Comparison of ENCODE assay signal across 8 mouse cellular contexts in the genomic region with DNA sequence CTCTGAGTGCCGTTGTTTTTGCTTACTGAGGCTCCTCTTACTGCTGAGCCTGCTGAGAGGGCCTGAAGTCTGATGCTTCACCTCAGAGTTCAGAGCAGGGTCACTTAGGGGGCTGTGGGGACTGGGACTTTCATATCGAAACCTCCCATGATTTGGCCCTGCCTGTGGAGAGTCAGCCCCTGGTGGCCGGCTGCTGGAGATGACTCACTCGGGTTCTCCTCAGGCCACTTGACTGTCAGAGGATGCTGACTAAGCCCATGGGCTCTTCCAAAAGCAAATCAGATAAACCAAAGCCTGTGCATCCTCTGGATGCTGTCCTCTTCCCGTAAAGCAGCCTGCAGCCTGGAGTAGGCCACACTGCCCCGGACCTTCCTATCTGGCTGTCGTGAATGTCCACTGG. TPM values are rescaled to one million over a fixed set of nuclear protein-coding genes. Genes with fewer than 3 reads are reported as not detected.
DNase-seq lines count a peak whose midpoint lies in the region; ATAC-seq and TF ChIP-seq lines count a peak whose summit lies in the region.

No protein-coding gene starts in this region.

- H3K27me3 ChIP-seq in testis, adult 2 months (ENCODE audit: control insufficient read depth, insufficient read depth, low read length): no peaks in the 10 kb centered on the region
- H3K27me3 ChIP-seq in heart, embryonic 15.5 days: no peaks in the 10 kb centered on the region
- H3K27me3 ChIP-seq in stomach, postnatal 0 days (ENCODE audit: control insufficient read depth, insufficient read depth, low read length): no peaks in the 10 kb centered on the region
- H3K27me3 ChIP-seq in thymus, adult 2 months (ENCODE audit: control insufficient read depth, insufficient read depth, low read length): no peaks in the 10 kb centered on the region

- H3K4me2 ChIP-seq in heart, embryonic 15.5 days: no peak overlapping the region
- no peak overlapping the region for H3K4me2 ChIP-seq in stomach, postnatal 0 days (replicated peaks; ENCODE audit: low read depth)

- H3K4me1 ChIP-seq in testis, adult 2 months (ENCODE audit: control insufficient read depth, insufficient read depth, low read length): no peaks in the 10 kb centered on the region
- peaks cover 44% of the 10 kb centered on the region for H3K4me1 ChIP-seq in heart, embryonic 15.5 days (replicated peaks)
- H3K4me1 ChIP-seq in stomach, postnatal 0 days (replicated peaks; ENCODE audit: control insufficient read depth, insufficient read depth): peaks cover 4% of the 10 kb centered on the region; the same call in 1 of the 2 replicates
- H3K4me1 ChIP-seq in thymus, adult 2 months (replicated peaks; ENCODE audit: control insufficient read depth, insufficient read depth, low read length): no peaks in the 10 kb centered on the region

- TF ChIP-seq EP300 in stomach, postnatal 0 days (optimal IDR thresholded peaks at IDR 0.05): no peak

- no peak for TF ChIP-seq CTCF in testis, adult 2 months (IDR thresholded peaks at IDR 0.05; ENCODE audit: control insufficient read depth, insufficient read depth, insufficient replicate concordance, low read depth, low read length)
- peak; percentile 60 for TF ChIP-seq CTCF in stomach, postnatal 0 days (IDR thresholded peaks at IDR 0.05; ENCODE audit: low read depth)
- TF ChIP-seq CTCF in thymus, adult 2 months (IDR thresholded peaks at IDR 0.05; ENCODE audit: borderline replicate concordance, control insufficient read depth, extremely low read depth, insufficient read depth, low read length, poor library complexity): no peak

- H3K4me3 ChIP-seq in testis, adult 2 months (ENCODE audit: control insufficient read depth, low read depth, low read length): no peak overlapping the region
- H3K4me3 ChIP-seq in heart, embryonic 15.5 days: no peak overlapping the region
- H3K4me3 ChIP-seq in stomach, postnatal 0 days (ENCODE audit: low read depth, low read length): no peak overlapping the region
- no peak overlapping the region for H3K4me3 ChIP-seq in thymus, adult 2 months (ENCODE audit: control insufficient read depth, insufficient read depth, low read length)

- no peaks in the 10 kb centered on the region for H3K36me3 ChIP-seq in testis, adult 2 months (ENCODE audit: control insufficient read depth, insufficient read depth, low read length)
- no peaks in the 10 kb centered on the region for H3K36me3 ChIP-seq in heart, embryonic 15.5 days
- H3K36me3 ChIP-seq in stomach, postnatal 0 days (ENCODE audit: control insufficient read depth, insufficient read depth, low read length): no peaks in the 10 kb centered on the region
- no peaks in the 10 kb centered on the region for H3K36me3 ChIP-seq in thymus, adult 2 months (ENCODE audit: control insufficient read depth, insufficient read depth, low read length)

- H3K9me3 ChIP-seq in heart, embryonic 15.5 days (replicated peaks): no peaks in the 10 kb centered on the region
- H3K9me3 ChIP-seq in stomach, postnatal 0 days (ENCODE audit: control insufficient read depth, low read length): no peaks in the 10 kb centered on the region

- ATAC-seq in heart, embryonic 15.5 days (replicated peaks; ENCODE audit: insufficient number of reproducible peaks, insufficient read depth, low FRiP score, low read depth): no peak
- peak; percentile 55; the same call in 1 of the 2 replicates for ATAC-seq in stomach, postnatal 0 days (ENCODE audit: low FRiP score, low TSS enrichment)

- TF ChIP-seq POLR2A in testis, adult 2 months (IDR thresholded peaks at IDR 0.05; ENCODE audit: control insufficient read depth, low read depth, low read length): no peak
- no peak for TF ChIP-seq POLR2A in thymus, adult 2 months (IDR thresholded peaks at IDR 0.05; ENCODE audit: control insufficient read depth, extremely low read depth, insufficient read depth, low read length, poor library complexity)

- DNase-seq in cerebellum, postnatal 25 days: peak; percentile 41 to 60
- no peak for DNase-seq in cerebellum, adult 8-10 months
- no peak for DNase-seq in testis, postnatal 10 days (ENCODE audit: low spot score)
- peak; percentile 35 for DNase-seq in stomach, postnatal 0 days (ENCODE audit: low spot score)
- no peak for DNase-seq in thymus, adult 2 months
- DNase-seq in frontal cortex, postnatal 10 days (ENCODE audit: low spot score in 2 of 2): no peak

- H3K27ac ChIP-seq in testis, adult 2 months (ENCODE audit: control insufficient read depth, insufficient read depth, low read depth, low read length): peak overlapping the region; percentile 44
- H3K27ac ChIP-seq in heart, embryonic 15.5 days: peak overlapping the region; percentile 63; the same call in 1 of the 2 replicates
- peak overlapping the region; percentile 56 for H3K27ac ChIP-seq in stomach, postnatal 0 days (replicated peaks)
- H3K27ac ChIP-seq in thymus, adult 2 months (ENCODE audit: control insufficient read depth, insufficient read depth, low read length): no peak overlapping the region

- WGBS in heart, embryonic 15.5 days: 37% methylated on average over 7 of the region's 7 CpGs
- 50% methylated on average over 7 of the region's 7 CpGs for WGBS in stomach, postnatal 0 days
- 84% methylated on average over 7 of the region's 7 CpGs for WGBS in thymus, adult 2 months

- H3K9ac ChIP-seq in heart, embryonic 15.5 days: no peak overlapping the region
- H3K9ac ChIP-seq in stomach, postnatal 0 days (ENCODE audit: low read length): no peak overlapping the region

RNA-seq across cellular contexts. Expression of a gene that starts 32.6 kb away (rescaled TPM):
- polyA plus RNA-seq in testis, adult 2 months (2012; rRNA removed): 6.7 and 7.3 TPM in 2 replicates
- 78.0 and 80.3 TPM in 2 replicates for polyA plus RNA-seq in heart, embryonic 15.5 days (2015; fragmentation: Nextera tagmentation; extraction: Ambion mirVana)
- 48.6 and 51.6 TPM in 2 replicates for polyA plus RNA-seq in stomach, postnatal 0 days (2015; fragmentation: Nextera tagmentation; extraction: Ambion mirVana)
- 35.8 TPM in 2 replicates for polyA plus RNA-seq in thymus, adult 2 months (2012; rRNA removed)

Comparison
In these comparisons a context has a peak if more than half of its experiments do, and no peak if none do; other contexts are left out.
1. DNase-seq: peak in cerebellum, postnatal 25 days (2 of 2) and stomach, postnatal 0 days (single experiment); none in cerebellum, adult 8-10 months (single experiment), testis, postnatal 10 days (single experiment), thymus, adult 2 months (single experiment) and frontal cortex, postnatal 10 days (0 of 2).